Mouse (Mus musculus) brain, embryonic 14.5 days (tissue): Measurements from ENCODE around the gene Dynlt1b.
"Not testable (repeated sequence)": the region's sequence is repeated elsewhere in the genome, so short reads cannot be mapped to it uniquely, and the experiment has no call there.

ENCODE experiments used
- CTCF ChIP-seq: fragments of 200-500 bp; IDR thresholded peaks from 2 replicates; pipeline ENCODE4 v1.5.1; 2012; ENCODE audit warnings: inconsistent platforms, mild to moderate bottlenecking, moderate library complexity, borderline replicate concordance; ENCODE audit not compliant: insufficient read depth, insufficient read length; ENCODE audit errors: extremely low read depth
- POLR2A ChIP-seq: fragments of 200-500 bp; IDR thresholded peaks from 2 replicates; pipeline ENCODE4 v1.6.1; 2012; ENCODE audit warnings: mild to moderate bottlenecking, inconsistent platforms, borderline replicate concordance; ENCODE audit not compliant: poor library complexity, insufficient read depth, insufficient read length, severe bottlenecking; ENCODE audit errors: extremely low read depth

DNA sequence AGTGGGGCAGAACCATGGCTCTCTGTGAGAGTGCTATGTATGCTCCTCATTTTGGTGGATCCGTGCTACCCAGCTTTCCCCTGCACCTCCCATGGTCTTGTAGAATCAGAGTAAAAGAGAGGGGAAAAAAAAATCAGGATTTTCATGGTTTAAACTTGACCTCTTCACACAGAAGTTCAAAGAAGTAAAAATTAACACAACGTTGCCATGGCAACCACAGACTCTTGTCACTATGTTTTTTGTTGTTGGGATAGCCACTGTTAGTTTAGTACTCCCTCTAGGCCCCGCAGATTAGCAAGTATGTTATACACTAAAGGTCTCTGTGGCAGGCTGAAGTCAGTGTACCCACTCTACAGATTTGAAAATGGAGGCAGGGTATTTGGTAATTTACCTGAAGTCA is 4.6 kb upstream of the Dynlt1b start:
- TF ChIP-seq CTCF, POLR2A: not testable (repeated sequence)
